Mouse (Mus musculus) heart, embryonic 15.5 days (tissue): ENCODE data around the gene Ebp. TPM values are rescaled to one million over a fixed set of nuclear protein-coding genes. Genes with fewer than 3 reads are reported as not detected.

ENCODE experiments used
- ATAC-seq: fragments of 200-750 bp; cut with Nextera tagmentation; replicated peaks from 2 replicates; pipeline ENCODE4 v1.8.0; 2017; ENCODE audit warnings: low read depth, moderate TSS enrichment; ENCODE audit not compliant: insufficient number of reproducible peaks, insufficient read depth, low FRiP score
- H3K27ac ChIP-seq: fragments of 300-500 bp; sonication (generic); 2 replicates; pipeline ENCODE4 v1.5.1; 2015; ENCODE audit warnings: mild to moderate bottlenecking, inconsistent platforms
- H3K27me3 ChIP-seq: fragments of 300-500 bp; sonication (generic); 2 replicates; pipeline ENCODE4 v1.6.1; 2015; ENCODE audit warnings: inconsistent platforms
- H3K36me3 ChIP-seq: fragments of 300-500 bp; sonication (generic); 2 replicates; pipeline ENCODE4 v1.6.1; 2015; ENCODE audit warnings: mild to moderate bottlenecking, inconsistent platforms
- H3K4me1 ChIP-seq: fragments of 300-500 bp; sonication (generic); replicated peaks from 2 replicates; pipeline ENCODE4 v1.6.1; 2015; ENCODE audit warnings: inconsistent platforms
- H3K4me2 ChIP-seq: fragments of 300-500 bp; sonication (generic); 2 replicates; pipeline ENCODE4 v1.6.1; 2015; ENCODE audit warnings: inconsistent platforms, mild to moderate bottlenecking, moderate library complexity
- H3K4me3 ChIP-seq: fragments of 300-500 bp; sonication (generic); 2 replicates; pipeline ENCODE4 v1.5.1; 2015; ENCODE audit warnings: mild to moderate bottlenecking, inconsistent platforms
- H3K9ac ChIP-seq: fragments of 300-500 bp; sonication (generic); 2 replicates; pipeline ENCODE4 v1.6.1; 2015; ENCODE audit warnings: mild to moderate bottlenecking, inconsistent platforms
- H3K9me3 ChIP-seq: fragments of 300-500 bp; sonication (generic); replicated peaks from 2 replicates; pipeline ENCODE4 v1.6.1; 2016; ENCODE audit warnings: inconsistent platforms
- WGBS: fragments of 180-500 bp; shearing (Covaris S2); methylation state at CpG from one replicate; pipeline ENCODE4 v1.1.7; 2015; ENCODE audit warnings: mixed read lengths; 5-methylcytosine and 5-hydroxymethylcytosine counted together
- polyA plus RNA-seq: library from polyadenylated mRNA; unstranded; fragments of >200 nt; fragmentation: Nextera tagmentation; extraction: Ambion mirVana; gene quantifications from 2 replicates; pipeline ENCODE4 v1.2.1, GENCODE M21; 2015

Gene Ebp
- polyA plus RNA-seq, result 27.9 and 30.8 TPM in 2 replicates

GRCm38 (mm10) chrX:8193419-8193723 lies at the start of gene Ebp:
Gene Ebp, minus strand, starts transcription at chrX:8193512.
- H3K4me1 ChIP-seq, result peaks cover 5% of the 10 kb centered on the region; the same call in 1 of the 2 replicates

GRCm38 (mm10) chrX:8238804-8239395 lies 45.6 kb upstream of the Ebp start:
- WGBS, result 72% methylated on average over 13 of the region's 13 CpGs
- Histone ChIP-seq H3K27me3 (no peaks in the 10 kb centered on the region), H3K27ac (no peak overlapping the region), H3K9me3 (no peaks in the 10 kb centered on the region), H3K4me1 (no peaks in the 10 kb centered on the region), H3K4me2 (no peak overlapping the region), H3K9ac (no peak overlapping the region), H3K4me3 (no peak overlapping the region), H3K36me3 (no peaks in the 10 kb centered on the region)
- no peak for ATAC-seq

More at GRCm38 (mm10) chrX:8193419-8193723, at the start of gene Ebp:
- Histone ChIP-seq H3K4me2 (peak within 1 kb of the TSS; percentile 71), H3K27me3 (no peaks in the 10 kb centered on the region), H3K27ac (peak within 1 kb of the TSS; percentile 45), H3K4me3 (peak within 1 kb of the TSS; percentile 67), H3K9me3 (no peaks in the 10 kb centered on the region), H3K36me3 (no peaks in the 10 kb centered on the region), H3K9ac (peak within 1 kb of the TSS; percentile 66)
- ATAC-seq, result no peak
- 13% methylated on average over 10 of the region's 10 CpGs for WGBS

- no peak overlapping the region for H3K4me3 ChIP-seq
- H3K36me3 ChIP-seq, result no peaks in the 10 kb centered on the region
- 77% methylated on average over 2 of the region's 2 CpGs for WGBS
- H3K27me3 ChIP-seq, result no peaks in the 10 kb centered on the region
- H3K27ac ChIP-seq, result no peak overlapping the region
- H3K9me3 ChIP-seq, result no peaks in the 10 kb centered on the region
- no peak for ATAC-seq
- no peak overlapping the region for H3K4me2 ChIP-seq
- H3K4me1 ChIP-seq, result no peaks in the 10 kb centered on the region
- H3K9ac ChIP-seq, result no peak overlapping the region
Observed at GRCm38 (mm10) chrX:8236704-8237103, 43.4 kb upstream of the Ebp start.

GRCm38 (mm10) chrX:8233602-8234001 lies 40.3 kb upstream of the Ebp start:
- ATAC-seq, result no peak
- H3K9me3 ChIP-seq, result no peaks in the 10 kb centered on the region
- H3K27ac ChIP-seq, result no peak overlapping the region
- no peak overlapping the region for H3K9ac ChIP-seq
- no peaks in the 10 kb centered on the region for H3K27me3 ChIP-seq
- no peak overlapping the region for H3K4me3 ChIP-seq
- H3K4me2 ChIP-seq, result no peak overlapping the region
- 70% methylated on average over 3 of the region's 3 CpGs for WGBS
- H3K36me3 ChIP-seq, result no peaks in the 10 kb centered on the region
- H3K4me1 ChIP-seq, result no peaks in the 10 kb centered on the region

- H3K36me3 ChIP-seq, result no peaks in the 10 kb centered on the region
- no peaks in the 10 kb centered on the region for H3K4me1 ChIP-seq
- 73% methylated on average over 4 of the region's 4 CpGs for WGBS
- no peaks in the 10 kb centered on the region for H3K9me3 ChIP-seq
- no peak for ATAC-seq
- no peaks in the 10 kb centered on the region for H3K27me3 ChIP-seq
- H3K4me3 ChIP-seq, result no peak overlapping the region
- no peak overlapping the region for H3K9ac ChIP-seq
- H3K4me2 ChIP-seq, result no peak overlapping the region
- no peak overlapping the region for H3K27ac ChIP-seq
Observed at GRCm38 (mm10) chrX:8230272-8230671, 37.0 kb upstream of the Ebp start.

GRCm38 (mm10) chrX:8223473-8223872 lies 30.2 kb upstream of the Ebp start:
- 62% methylated on average over 7 of the region's 7 CpGs for WGBS
- no peak overlapping the region for H3K9ac ChIP-seq
- ATAC-seq, result no peak
- no peaks in the 10 kb centered on the region for H3K4me1 ChIP-seq
- H3K9me3 ChIP-seq, result no peaks in the 10 kb centered on the region
- no peaks in the 10 kb centered on the region for H3K27me3 ChIP-seq
- no peak overlapping the region for H3K27ac ChIP-seq
- no peak overlapping the region for H3K4me3 ChIP-seq
- H3K36me3 ChIP-seq, result no peaks in the 10 kb centered on the region
- H3K4me2 ChIP-seq, result no peak overlapping the region

GRCm38 (mm10) chrX:8222678-8223421 lies 29.5 kb upstream of the Ebp start:
- H3K27me3 ChIP-seq, result no peaks in the 10 kb centered on the region
- ATAC-seq, result no peak
- WGBS, result 52% methylated on average over 7 of the region's 7 CpGs
- H3K27ac ChIP-seq, result no peak overlapping the region
- H3K4me2 ChIP-seq, result no peak overlapping the region
- no peak overlapping the region for H3K9ac ChIP-seq
- no peaks in the 10 kb centered on the region for H3K9me3 ChIP-seq
- H3K4me3 ChIP-seq, result no peak overlapping the region
- H3K36me3 ChIP-seq, result no peaks in the 10 kb centered on the region
- no peaks in the 10 kb centered on the region for H3K4me1 ChIP-seq

GRCm38 (mm10) chrX:8222296-8222677 lies 29.0 kb upstream of the Ebp start:
- H3K4me2 ChIP-seq, result no peak overlapping the region
- no peak overlapping the region for H3K4me3 ChIP-seq
- no peak overlapping the region for H3K9ac ChIP-seq
- no peaks in the 10 kb centered on the region for H3K4me1 ChIP-seq
- H3K27ac ChIP-seq, result no peak overlapping the region
- 58% methylated on average over 3 of the region's 3 CpGs for WGBS
- no peaks in the 10 kb centered on the region for H3K27me3 ChIP-seq
- no peaks in the 10 kb centered on the region for H3K36me3 ChIP-seq
- H3K9me3 ChIP-seq, result no peaks in the 10 kb centered on the region
- no peak for ATAC-seq

GRCm38 (mm10) chrX:8219651-8220050 lies 26.3 kb upstream of the Ebp start:
- H3K4me1 ChIP-seq, result no peaks in the 10 kb centered on the region
- H3K4me3 ChIP-seq, result no peak overlapping the region
- no peak overlapping the region for H3K27ac ChIP-seq
- no peak overlapping the region for H3K9ac ChIP-seq
- H3K9me3 ChIP-seq, result no peaks in the 10 kb centered on the region
- H3K27me3 ChIP-seq, result no peaks in the 10 kb centered on the region
- no peak overlapping the region for H3K4me2 ChIP-seq
- no peaks in the 10 kb centered on the region for H3K36me3 ChIP-seq
- no peak for ATAC-seq
- 21% methylated on average over 8 of the region's 8 CpGs for WGBS

GRCm38 (mm10) chrX:8218114-8218513 lies 24.8 kb upstream of the Ebp start:
- Histone ChIP-seq H3K9ac (no peak overlapping the region), H3K27me3 (no peaks in the 10 kb centered on the region), H3K27ac (no peak overlapping the region), H3K4me2 (no peak overlapping the region), H3K9me3 (no peaks in the 10 kb centered on the region), H3K36me3 (no peaks in the 10 kb centered on the region), H3K4me1 (no peaks in the 10 kb centered on the region), H3K4me3 (no peak overlapping the region)
- ATAC-seq, result no peak
- 39% methylated on average over 2 of the region's 2 CpGs for WGBS

GRCm38 (mm10) chrX:8217383-8217782 lies 24.1 kb upstream of the Ebp start:
- Histone ChIP-seq H3K9me3 (no peaks in the 10 kb centered on the region), H3K27me3 (no peaks in the 10 kb centered on the region), H3K27ac (no peak overlapping the region), H3K36me3 (no peaks in the 10 kb centered on the region), H3K4me2 (no peak overlapping the region), H3K4me3 (no peak overlapping the region), H3K9ac (no peak overlapping the region), H3K4me1 (no peaks in the 10 kb centered on the region)
- 36% methylated on average over 6 of the region's 6 CpGs for WGBS
- no peak for ATAC-seq
